Mouse (Mus musculus) CH12.LX (cell line): Measurements from ENCODE around the gene Cntln. TPM values are rescaled to one million over a fixed set of nuclear protein-coding genes. Genes with fewer than 3 reads are reported as not detected.
A peak's percentile ranks its signal among the peaks of the same experiment; 100 is the strongest.

Source experiments
- DNase-seq: peaks from one replicate; pipeline ENCODE4 v3.0.0-alpha.2; 2013; ENCODE audit errors: extremely low read depth
- H3K27ac ChIP-seq: 2 replicates; pipeline ENCODE4 v1.5.1; 2012; ENCODE audit warnings: low read depth, mild to moderate bottlenecking, control low read depth, moderate library complexity; ENCODE audit not compliant: insufficient read depth
- H3K27me3 ChIP-seq: replicated peaks from 2 replicates; pipeline ENCODE3; 2012; ENCODE audit warnings: inconsistent platforms
- H3K36me3 ChIP-seq, 2 experiments: replicated peaks in 1 of 2; 2 replicates each; pipeline versions ENCODE3 to v1.6.1; 2012; ENCODE audit warnings: inconsistent platforms in 1 of 2, low read length in 1 of 2, mild to moderate bottlenecking in 1 of 2, mixed read lengths in 1 of 2, moderate library complexity in 1 of 2; ENCODE audit not compliant: control insufficient read depth in 1 of 2, insufficient read depth in 1 of 2
- H3K4me1 ChIP-seq, 2 experiments: 2 replicates each; pipeline ENCODE4 v1.6.1; 2012; ENCODE audit warnings: inconsistent platforms in 1 of 2, moderate library complexity in 1 of 2; ENCODE audit not compliant: insufficient read depth in 2 of 2, control insufficient read depth in 1 of 2
- H3K4me2 ChIP-seq: 2 replicates; pipeline ENCODE4 v1.6.1; 2012; ENCODE audit warnings: low read depth, mild to moderate bottlenecking, control low read depth; ENCODE audit not compliant: poor library complexity, insufficient read depth, severe bottlenecking
- H3K4me3 ChIP-seq, 3 experiments: fragments of 150-350 bp in 1 of 3; sonication (generic) in 1 of 3; replicated peaks in 1 of 3; 2 replicates each; pipeline versions ENCODE3 to v1.5.1; 2011 to 2012; ENCODE audit warnings: low read depth in 2 of 3, low read length in 2 of 3, mild to moderate bottlenecking in 2 of 3, moderate library complexity in 2 of 3, control low read depth in 1 of 3, improper control_type of control experiment in 1 of 3, inconsistent platforms in 1 of 3, mixed read lengths in 1 of 3; ENCODE audit not compliant: poor library complexity in 1 of 3
- H3K79me2 ChIP-seq: replicated peaks from 2 replicates; pipeline ENCODE4 v1.6.1; 2012; ENCODE audit warnings: mild to moderate bottlenecking, moderate library complexity; ENCODE audit not compliant: control insufficient read depth, poor library complexity, insufficient read depth, severe bottlenecking; ENCODE audit errors: extremely low read depth
- H3K9ac ChIP-seq: 2 replicates; pipeline ENCODE4 v1.6.1; 2012; ENCODE audit warnings: low read depth, mild to moderate bottlenecking, control low read depth, moderate library complexity; ENCODE audit not compliant: insufficient read depth
- H3K9me3 ChIP-seq: replicated peaks from 2 replicates; pipeline ENCODE3; 2012; ENCODE audit warnings: low read length, inconsistent platforms, mixed read lengths
- CHD2 ChIP-seq: IDR thresholded peaks from 2 replicates; pipeline ENCODE4 v1.6.1; 2011; ENCODE audit warnings: low read length, improper control_type of control experiment
- CTCF ChIP-seq, 2 experiments: IDR thresholded peaks in 1 of 2; conservative IDR thresholded peaks in 1 of 2; 2 replicates each; pipeline ENCODE4 v1.5.1; 2011 to 2012; ENCODE audit warnings: low read depth in 2 of 2, low read length in 2 of 2, improper control_type of control experiment in 1 of 2, inconsistent platforms in 1 of 2, mild to moderate bottlenecking in 1 of 2, moderate library complexity in 1 of 2
- GABPA ChIP-seq: IDR thresholded peaks from 2 replicates; pipeline ENCODE4 v1.6.1; 2012; ENCODE audit warnings: low read depth, low read length, improper control_type of control experiment, inconsistent platforms; ENCODE audit not compliant: insufficient replicate concordance
- HCFC1 ChIP-seq: IDR thresholded peaks from 2 replicates; pipeline ENCODE4 v1.6.1; 2012; ENCODE audit warnings: low read depth, mild to moderate bottlenecking, inconsistent platforms, low read length, improper control_type of control experiment
- IRF4 ChIP-seq: IDR thresholded peaks from 2 replicates; pipeline ENCODE4 v1.6.1; 2014; ENCODE audit warnings: low read depth, mild to moderate bottlenecking, inconsistent platforms, low read length, improper control_type of control experiment
- JUN ChIP-seq: IDR thresholded peaks from 2 replicates; pipeline ENCODE4 v1.6.1; 2011; ENCODE audit warnings: low read depth, mild to moderate bottlenecking, low read length, improper control_type of control experiment, moderate library complexity; ENCODE audit not compliant: insufficient read depth
- JUND ChIP-seq: conservative IDR thresholded peaks from 2 replicates; pipeline ENCODE4 v1.6.1; 2011; ENCODE audit warnings: low read depth, low read length, improper control_type of control experiment
- KAT2A ChIP-seq: IDR thresholded peaks from 2 replicates; pipeline ENCODE4 v1.6.1; 2012; ENCODE audit warnings: low read length, improper control_type of control experiment, inconsistent platforms; ENCODE audit not compliant: insufficient replicate concordance
- MAX ChIP-seq: IDR thresholded peaks from 2 replicates; pipeline ENCODE4 v1.6.1; 2011; ENCODE audit warnings: low read length, improper control_type of control experiment
- MAZ ChIP-seq: IDR thresholded peaks from 2 replicates; pipeline ENCODE4 v1.6.1; 2012; ENCODE audit warnings: low read depth, mild to moderate bottlenecking, inconsistent platforms, low read length, improper control_type of control experiment, moderate library complexity
- MXI1 ChIP-seq: IDR thresholded peaks from 2 replicates; pipeline ENCODE4 v1.6.1; 2011; ENCODE audit warnings: mild to moderate bottlenecking, low read depth, low read length, improper control_type of control experiment
- MYC ChIP-seq: IDR thresholded peaks from 2 replicates; pipeline ENCODE4 v1.6.1; 2011; ENCODE audit warnings: low read depth, mild to moderate bottlenecking, improper control_type of control experiment, low read length
- NRF1 ChIP-seq: IDR thresholded peaks from 2 replicates; pipeline ENCODE4 v1.6.1; 2014; ENCODE audit warnings: low read depth, mild to moderate bottlenecking, inconsistent platforms, low read length, improper control_type of control experiment, moderate library complexity
- RAD21 ChIP-seq: IDR thresholded peaks from 2 replicates; pipeline ENCODE4 v1.6.1; 2011; ENCODE audit warnings: low read depth, mild to moderate bottlenecking, low read length, improper control_type of control experiment, moderate library complexity
- SIN3A ChIP-seq: IDR thresholded peaks from 2 replicates; pipeline ENCODE4 v1.6.1; 2012; ENCODE audit warnings: low read length, improper control_type of control experiment, inconsistent platforms
- SMC3 ChIP-seq: IDR thresholded peaks from 2 replicates; pipeline ENCODE4 v1.6.1; 2011; ENCODE audit warnings: low read depth, low read length, improper control_type of control experiment
- TBP ChIP-seq: conservative IDR thresholded peaks from 2 replicates; pipeline ENCODE4 v1.6.1; 2011; ENCODE audit warnings: low read depth, low read length, improper control_type of control experiment
- UBTF ChIP-seq: IDR thresholded peaks from 2 replicates; pipeline ENCODE4 v1.6.1; 2012; ENCODE audit warnings: low read depth, mild to moderate bottlenecking, inconsistent platforms, low read length, improper control_type of control experiment, moderate library complexity
- ZKSCAN1 ChIP-seq: IDR thresholded peaks from 2 replicates; pipeline ENCODE4 v1.6.1; 2012; ENCODE audit warnings: low read depth, inconsistent platforms, low read length, improper control_type of control experiment, borderline replicate concordance
- dilution Hi-C: fragments of 300-500 bp; cut with MboI; formaldehyde crosslinking; loops from 2 replicates; pipeline ENCODE4 v1.14.3; 2020; ENCODE audit warnings: low sequenced_read_pairs; ENCODE audit not compliant: extremely low pct_unique_long_range_greater_than_20kb, extremely low pct_ligation_motif_present
- in situ Hi-C: fragments of 300-500 bp; cut with MboI; formaldehyde crosslinking; loops from 3 replicates; pipeline ENCODE4 v1.14.3; 2019; ENCODE audit warnings: low sequenced_read_pairs, low pct_ligation_motif_present, low pct_unique_long_range_greater_than_20kb, mixed read lengths
- polyA plus RNA-seq: library from polyadenylated mRNA; unstranded; fragments of >175 nt; gene quantifications from 2 replicates; pipeline ENCODE4 v1.2.1, GENCODE M21; 2012; ENCODE audit warnings: low read depth; ENCODE audit not compliant: insufficient read length
- total RNA-seq, 2 experiments: library from RNA; depleted of rRNA; stranded (reverse); fragments of 300-350 nt in 1 of 2; fragments of >200 nt in 1 of 2; gene quantifications; 2 replicates each; pipeline ENCODE4 v1.2.3; 2012 to 2014

Gene Cntln
- total and polyA plus RNA-seq, 3 experiments = not detected

- no peak overlapping the region for H3K4me3 ChIP-seq
- TF ChIP-seq MAX = no peak
- TF ChIP-seq MYC = no peak
- no peak for TF ChIP-seq TBP
- peaks cover 34% of the 10 kb centered on the region for H3K9me3 ChIP-seq
- no peaks in the 10 kb centered on the region for H3K79me2 ChIP-seq
- in situ Hi-C loops = no loop called here
- no peaks in the 10 kb centered on the region for H3K36me3 ChIP-seq
- no peak overlapping the region for H3K4me2 ChIP-seq
- H3K27ac ChIP-seq = no peak overlapping the region
- H3K4me1 ChIP-seq = no peaks in the 10 kb centered on the region
- H3K27me3 ChIP-seq = no peaks in the 10 kb centered on the region
- no peak overlapping the region for H3K9ac ChIP-seq
- dilution Hi-C loops = no loop called here
- DNase-seq = no peak
Observed at GRCm38 (mm10) chr4:85096033-85096432, 211.9 kb downstream of the Cntln start.

- peaks cover 37% of the 10 kb centered on the region for H3K9me3 ChIP-seq
- no peaks in the 10 kb centered on the region for H3K4me1 ChIP-seq
- no peaks in the 10 kb centered on the region for H3K79me2 ChIP-seq
- in situ Hi-C loops = no loop called here
- no peaks in the 10 kb centered on the region for H3K36me3 ChIP-seq
- no peak overlapping the region for H3K27ac ChIP-seq
- dilution Hi-C loops = no loop called here
- peak; percentile 17 for DNase-seq
- no peak overlapping the region for H3K9ac ChIP-seq
- no peak overlapping the region for H3K4me2 ChIP-seq
- TF ChIP-seq NRF1 (no peak), SMC3 (peak; percentile 43), SIN3A (no peak), RAD21 (peak; percentile 54), CTCF (conservative IDR thresholded peaks at IDR 0.05 in 1 of 2, IDR thresholded peaks at IDR 0.05 in 1 of 2; ENCODE audit: low read depth in 2 of 2, low read length in 2 of 2) (peak; percentile 53 to 58), JUND (no peak), HCFC1 (no peak), MXI1 (no peak)
- H3K4me3 ChIP-seq = no peak overlapping the region
- H3K27me3 ChIP-seq = no peaks in the 10 kb centered on the region
Observed at GRCm38 (mm10) chr4:85096682-85097081, 212.6 kb downstream of the Cntln start.

DNA sequence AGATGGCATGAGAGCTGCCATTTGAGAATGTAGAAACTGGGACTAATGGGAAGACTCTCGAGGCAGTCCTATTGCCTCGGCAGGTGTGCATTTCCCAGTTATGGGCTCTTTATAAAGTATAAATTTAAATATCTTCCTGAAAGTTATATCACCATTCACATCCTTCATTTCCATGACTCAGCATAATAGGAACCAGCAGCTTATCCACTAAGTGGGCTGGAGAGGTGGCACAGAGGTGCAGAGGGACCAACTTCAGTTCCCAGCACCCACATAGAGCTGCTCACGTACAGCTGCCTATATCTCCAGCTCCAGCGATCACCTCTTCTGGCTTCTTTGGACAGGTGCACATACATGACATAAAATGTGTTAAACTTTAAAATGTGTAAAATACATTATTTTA, 218.1 kb downstream of the Cntln start:
- H3K9me3 ChIP-seq = peaks cover 27% of the 10 kb centered on the region
- no peak overlapping the region for H3K9ac ChIP-seq
- H3K27me3 ChIP-seq = no peaks in the 10 kb centered on the region
- TF ChIP-seq MAZ (no peak), JUN (no peak), HCFC1 (no peak), CHD2 (no peak), MXI1 (no peak), UBTF (no peak), ZKSCAN1 (no peak), KAT2A (no peak), GABPA (no peak), MAX (no peak), IRF4 (no peak)
- TF ChIP-seq, all 38 proteins: peak for 0
- Histone ChIP-seq H3K36me3 (no peaks in the 10 kb centered on the region), H3K4me1 (no peaks in the 10 kb centered on the region), H3K27ac (no peak overlapping the region), H3K4me3 (no peak overlapping the region), H3K4me2 (no peak overlapping the region), H3K79me2 (no peaks in the 10 kb centered on the region)
- dilution Hi-C loops (no loop called here), in situ Hi-C loops (no loop called here)
- no peak for DNase-seq
